Mouse (Mus musculus) C2C12 (cell line): ENCODE measurements at regions not wholly inside any gene's neighbourhood (a gene's known extent, or its start where the extent isn't known, plus 50 kb on each side); places are given as distances from the start of the nearest gene placed in this dataset.

Experiments used
- CTCF ChIP-seq: IDR thresholded peaks from one replicate; pipeline ENCODE4 v1.5.1; 2011; ENCODE audit not compliant: control insufficient read depth, insufficient read depth, insufficient read length
- MYOD1 ChIP-seq: IDR thresholded peaks from one replicate; pipeline ENCODE4 v1.6.1; 2011; ENCODE audit warnings: low read depth; ENCODE audit not compliant: control insufficient read depth, insufficient read length
- USF1 ChIP-seq: IDR thresholded peaks from one replicate; pipeline ENCODE4 v1.6.1; 2011; ENCODE audit warnings: low read depth, mild to moderate bottlenecking, control low read depth, moderate library complexity

DNA sequence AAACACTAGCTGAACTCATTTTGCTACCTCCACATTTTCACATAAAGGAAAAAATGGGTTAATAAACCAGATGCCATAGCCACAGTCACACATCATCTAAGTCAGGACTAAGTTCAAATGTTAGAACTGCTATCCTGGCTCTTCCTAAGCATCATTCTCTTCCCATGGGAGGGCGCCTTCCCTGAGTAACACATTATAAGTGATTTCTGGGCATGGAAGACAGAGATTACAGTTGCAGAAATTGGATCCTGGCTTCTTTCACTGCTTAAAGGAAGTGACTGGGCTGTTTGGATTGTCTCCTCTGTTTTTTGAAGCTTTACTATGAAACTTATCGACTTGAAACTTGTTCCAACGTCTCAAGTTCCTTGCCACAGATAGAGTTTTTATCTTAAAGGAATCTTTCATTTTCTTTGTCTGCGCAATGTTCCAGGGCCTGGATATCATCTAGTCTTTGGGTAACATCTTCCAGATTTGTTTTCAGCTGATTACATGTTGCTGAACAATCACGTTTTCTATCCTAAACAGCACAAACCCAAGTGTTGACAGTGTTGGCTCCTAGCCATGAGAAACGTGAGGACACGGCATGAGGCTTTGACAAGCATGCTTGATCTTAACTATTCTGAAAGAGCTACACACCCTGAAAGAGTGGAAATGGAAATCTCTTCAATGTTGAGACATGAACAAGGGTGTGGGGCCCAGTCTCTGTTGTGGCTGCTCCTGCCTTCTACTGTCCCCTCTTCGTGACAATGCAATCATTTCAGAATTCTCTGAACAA is 700.9 kb upstream of the Zeb2 start:
- TF ChIP-seq CTCF: no peak
- TF ChIP-seq MYOD1: no peak
- no peak for TF ChIP-seq USF1
